Mouse (Mus musculus): Measurements from ENCODE around the gene Atp5j2. TPM values are rescaled to one million over a fixed set of nuclear protein-coding genes. Genes with fewer than 3 reads are reported as not detected.
A peak's percentile ranks its signal among the peaks of the same experiment; 100 is the strongest.

Atp5j2 gene
- total and polyA plus RNA-seq, 2 experiments from 2014 or later = 139 to 570 TPM

GRCm38 (mm10) chr5:145202446-145202845 is 10.6 kb upstream of the Atp5j2 start:
- WGBS = 53% methylated on average over 3 of the region's 3 CpGs
- Histone ChIP-seq H3K27ac (ENCODE audit: low read depth, low read length) (no peak overlapping the region), H3K9ac (no peak overlapping the region), H3K4me3 (ENCODE audit: low read depth, low read length) (no peak overlapping the region), H3K9me3 (ENCODE audit: low read length) (no peaks in the 10 kb centered on the region), H3K27me3 (ENCODE audit: insufficient read depth, low read length) (no peaks in the 10 kb centered on the region), H3K36me3 (ENCODE audit: insufficient read depth) (peaks cover 7% of the 10 kb centered on the region; the same call in 1 of the 2 replicates), H3K4me2 (ENCODE audit: low read depth) (no peak overlapping the region), H3K4me1 (ENCODE audit: insufficient read depth) (peaks cover 18% of the 10 kb centered on the region)
- DNase-seq (no peak), ATAC-seq (no peak)
- TF ChIP-seq CTCF (IDR thresholded peaks at IDR 0.05; ENCODE audit: low read depth) = no peak

GRCm38 (mm10) chr5:145201321-145201991 is 9.6 kb upstream of the Atp5j2 start, which contains the start of gene Zkscan14:
Gene Zkscan14, minus strand, starts transcription at chr5:145201868.
- peak; percentile 90 for DNase-seq
- Histone ChIP-seq H3K4me2 (ENCODE audit: low read depth) (peak within 1 kb of the TSS; percentile 99), H3K4me3 (ENCODE audit: low read depth, low read length) (peak within 1 kb of the TSS; percentile 82), H3K27me3 (ENCODE audit: insufficient read depth, low read length) (no peaks in the 10 kb centered on the region), H3K4me1 (ENCODE audit: insufficient read depth) (peaks cover 18% of the 10 kb centered on the region), H3K9ac (peak within 1 kb of the TSS; percentile 73), H3K9me3 (ENCODE audit: low read length) (no peaks in the 10 kb centered on the region), H3K36me3 (ENCODE audit: insufficient read depth) (peaks cover 11% of the 10 kb centered on the region), H3K27ac (ENCODE audit: low read depth, low read length) (peak within 1 kb of the TSS; percentile 73)
- TF ChIP-seq CTCF (IDR thresholded peaks at IDR 0.05; ENCODE audit: low read depth) = no peak
- under 1% methylated on average over 37 of the region's 37 CpGs for WGBS
- ATAC-seq = peak; percentile 17

- no peak for TF ChIP-seq CTCF (IDR thresholded peaks at IDR 0.05; ENCODE audit: low read depth)
- no peak overlapping the region for H3K4me3 ChIP-seq (ENCODE audit: low read depth, low read length)
- H3K27ac ChIP-seq (ENCODE audit: low read depth, low read length) = no peak overlapping the region
- ATAC-seq = no peak
- DNase-seq = no peak
- 78% methylated on average over 7 of the region's 7 CpGs for WGBS
- H3K4me2 ChIP-seq (ENCODE audit: low read depth) = peak overlapping the region; percentile 99; the same call in 1 of the 2 replicates
- peaks cover 11% of the 10 kb centered on the region for H3K4me1 ChIP-seq (ENCODE audit: insufficient read depth)
- peaks cover 20% of the 10 kb centered on the region for H3K36me3 ChIP-seq (ENCODE audit: insufficient read depth)
- H3K27me3 ChIP-seq (ENCODE audit: insufficient read depth, low read length) = no peaks in the 10 kb centered on the region
- H3K9ac ChIP-seq = no peak overlapping the region
- no peaks in the 10 kb centered on the region for H3K9me3 ChIP-seq (ENCODE audit: low read length)
These were observed 8.5 kb upstream of the Atp5j2 start for GRCm38 (mm10) chr5:145200387-145200786.

GRCm38 (mm10) chr5:145190875-145191798 is 725 bp downstream of the Atp5j2 start:
- Histone ChIP-seq H3K27me3 (ENCODE audit: insufficient read depth, low read length) (no peaks in the 10 kb centered on the region), H3K4me1 (ENCODE audit: insufficient read depth) (peaks cover 14% of the 10 kb centered on the region; the same call in 1 of the 2 replicates), H3K9me3 (ENCODE audit: low read length) (no peaks in the 10 kb centered on the region), H3K4me2 (ENCODE audit: low read depth) (peak overlapping the region; percentile 84), H3K4me3 (ENCODE audit: low read depth, low read length) (peak overlapping the region; percentile 77), H3K36me3 (ENCODE audit: insufficient read depth) (peaks cover 40% of the 10 kb centered on the region), H3K9ac (peak overlapping the region; percentile 97), H3K27ac (ENCODE audit: low read depth, low read length) (peak overlapping the region; percentile 88)
- TF ChIP-seq CTCF (IDR thresholded peaks at IDR 0.05; ENCODE audit: low read depth) = no peak
- WGBS = 2% methylated on average over 41 of the region's 41 CpGs
- DNase-seq (peak; percentile 93), ATAC-seq (peak; percentile 92)

- ATAC-seq = no peak
- H3K27ac ChIP-seq (ENCODE audit: low read depth, low read length) = no peak overlapping the region
- H3K27me3 ChIP-seq (ENCODE audit: insufficient read depth, low read length) = no peaks in the 10 kb centered on the region
- peak overlapping the region; percentile 84 for H3K4me2 ChIP-seq (ENCODE audit: low read depth)
- WGBS = 51% methylated on average over 5 of the region's 5 CpGs
- H3K36me3 ChIP-seq (ENCODE audit: insufficient read depth) = peaks cover 41% of the 10 kb centered on the region
- peak overlapping the region; percentile 97 for H3K9ac ChIP-seq
- peaks cover 14% of the 10 kb centered on the region; the same call in 1 of the 2 replicates for H3K4me1 ChIP-seq (ENCODE audit: insufficient read depth)
- H3K4me3 ChIP-seq (ENCODE audit: low read depth, low read length) = peak overlapping the region; percentile 77
- no peak for DNase-seq
- H3K9me3 ChIP-seq (ENCODE audit: low read length) = no peaks in the 10 kb centered on the region
- TF ChIP-seq CTCF (IDR thresholded peaks at IDR 0.05; ENCODE audit: low read depth) = no peak
These were observed 1.5 kb downstream of the Atp5j2 start for GRCm38 (mm10) chr5:145190373-145190772.

- no peak for TF ChIP-seq CTCF (IDR thresholded peaks at IDR 0.05; ENCODE audit: low read depth)
- ATAC-seq (no peak), DNase-seq (no peak)
- Histone ChIP-seq H3K4me1 (ENCODE audit: insufficient read depth) (peaks cover 14% of the 10 kb centered on the region; the same call in 1 of the 2 replicates), H3K36me3 (ENCODE audit: insufficient read depth) (peaks cover 38% of the 10 kb centered on the region), H3K4me3 (ENCODE audit: low read depth, low read length) (no peak overlapping the region), H3K27ac (ENCODE audit: low read depth, low read length) (no peak overlapping the region), H3K9ac (no peak overlapping the region), H3K9me3 (ENCODE audit: low read length) (no peaks in the 10 kb centered on the region), H3K27me3 (ENCODE audit: insufficient read depth, low read length) (no peaks in the 10 kb centered on the region), H3K4me2 (ENCODE audit: low read depth) (no peak overlapping the region)
- 93% methylated on average over 6 of the region's 6 CpGs for WGBS
These were observed 2.4 kb downstream of the Atp5j2 start for GRCm38 (mm10) chr5:145189416-145189815.
